Mouse (Mus musculus) MEL (cell line): ENCODE measurements around the gene Micall1. TPM values are rescaled to one million over a fixed set of nuclear protein-coding genes. Genes with fewer than 3 reads are reported as not detected.

Experiments
- DNase-seq: peaks from one replicate; pipeline ENCODE4 v3.0.0; 2011; ENCODE audit warnings: low read depth, low spot score
- H3K27ac ChIP-seq: 2 replicates; pipeline ENCODE4 v1.5.1; 2012; ENCODE audit warnings: low read depth, mild to moderate bottlenecking, control low read depth, low read length, moderate library complexity; ENCODE audit not compliant: control insufficient read depth
- H3K27me3 ChIP-seq, 2 experiments: fragments of 150-350 bp in 1 of 2; sonication (generic) in 1 of 2; 2 replicates each; pipeline ENCODE4 v1.6.1; 2012; ENCODE audit warnings: low read length in 2 of 2, mild to moderate bottlenecking in 2 of 2, improper control_type of control experiment in 1 of 2, moderate library complexity in 1 of 2; ENCODE audit not compliant: insufficient read depth in 2 of 2, control insufficient read depth in 1 of 2
- H3K36me3 ChIP-seq, 2 experiments: 2 replicates each; pipeline ENCODE4 v1.6.1; 2012 to 2014; ENCODE audit warnings: low read length in 2 of 2, improper control_type of control experiment in 1 of 2, inconsistent platforms in 1 of 2, mild to moderate bottlenecking in 1 of 2; ENCODE audit not compliant: insufficient read depth in 2 of 2, control insufficient read depth in 1 of 2
- H3K4me1 ChIP-seq, 2 experiments: fragments of 150-350 bp in 1 of 2; sonication (generic) in 1 of 2; 2 replicates each; pipeline ENCODE4 v1.6.1; 2012; ENCODE audit warnings: low read length in 2 of 2, improper control_type of control experiment in 1 of 2, mild to moderate bottlenecking in 1 of 2; ENCODE audit not compliant: insufficient read depth in 2 of 2, control insufficient read depth in 1 of 2
- H3K4me3 ChIP-seq, 2 experiments: fragments of 150-350 bp in 1 of 2; sonication (generic) in 1 of 2; 2 replicates each; pipeline ENCODE4 v1.5.1; 2012; ENCODE audit warnings: low read depth in 2 of 2, low read length in 2 of 2, mild to moderate bottlenecking in 2 of 2, moderate library complexity in 2 of 2, control low read depth in 1 of 2, improper control_type of control experiment in 1 of 2; ENCODE audit not compliant: control insufficient read depth in 1 of 2, insufficient read depth in 1 of 2
- H3K79me2 ChIP-seq: 2 replicates; pipeline ENCODE4 v1.6.1; 2012; ENCODE audit warnings: mild to moderate bottlenecking, low read length, moderate library complexity; ENCODE audit not compliant: control insufficient read depth, poor library complexity, insufficient read depth
- H3K9ac ChIP-seq: 2 replicates; pipeline ENCODE4 v1.6.1; 2012; ENCODE audit warnings: low read depth, mild to moderate bottlenecking, control low read depth, low read length, moderate library complexity; ENCODE audit not compliant: control insufficient read depth, poor library complexity, severe bottlenecking
- H3K9me3 ChIP-seq: fragments of 150-350 bp; sonication (generic); replicated peaks from 2 replicates; pipeline ENCODE4 v1.6.1; 2012; ENCODE audit warnings: mild to moderate bottlenecking, low read length, improper control_type of control experiment, moderate library complexity; ENCODE audit not compliant: insufficient read depth
- BHLHE40 ChIP-seq: IDR thresholded peaks from 2 replicates; pipeline ENCODE4 v1.6.1; 2012; ENCODE audit warnings: low read depth, mild to moderate bottlenecking, inconsistent platforms, low read length, improper control_type of control experiment, borderline replicate concordance
- CHD1 ChIP-seq: IDR thresholded peaks from 2 replicates; pipeline ENCODE4 v1.6.1; 2012; ENCODE audit warnings: low read depth, mild to moderate bottlenecking, inconsistent platforms, low read length, improper control_type of control experiment
- CHD2 ChIP-seq: IDR thresholded peaks from 2 replicates; pipeline ENCODE4 v1.6.1; 2011; ENCODE audit warnings: low read length, improper control_type of control experiment
- CTCF ChIP-seq, 3 experiments: IDR thresholded peaks in 2 of 3; conservative IDR thresholded peaks in 1 of 3; 2 replicates each; pipeline ENCODE4 v1.5.1; 2011 to 2012; ENCODE audit warnings: low read length in 3 of 3, low read depth in 2 of 3, mild to moderate bottlenecking in 2 of 3, improper control_type of control experiment in 1 of 3, inconsistent platforms in 1 of 3, mixed read lengths in 1 of 3, moderate library complexity in 1 of 3; ENCODE audit not compliant: control insufficient read depth in 1 of 3, insufficient read depth in 1 of 3, poor library complexity in 1 of 3, severe bottlenecking in 1 of 3
- ELF1 ChIP-seq: IDR thresholded peaks from 2 replicates; pipeline ENCODE4 v1.6.1; 2014; ENCODE audit warnings: low read depth, mild to moderate bottlenecking, inconsistent platforms, low read length, improper control_type of control experiment, moderate library complexity
- EP300 ChIP-seq, 2 experiments: IDR thresholded peaks; 2 replicates each; pipeline ENCODE4 v1.6.1; 2011; ENCODE audit warnings: improper control_type of control experiment in 2 of 2, low read length in 2 of 2, low read depth in 1 of 2, mild to moderate bottlenecking in 1 of 2
- GABPA ChIP-seq: IDR thresholded peaks from 2 replicates; pipeline ENCODE4 v1.6.1; 2012; ENCODE audit warnings: low read depth, mild to moderate bottlenecking, inconsistent platforms, low read length, improper control_type of control experiment, moderate library complexity
- GATA1 ChIP-seq: IDR thresholded peaks from 2 replicates; pipeline ENCODE4 v1.6.1; 2011; ENCODE audit warnings: low read depth, low read length, improper control_type of control experiment
- JUND ChIP-seq: IDR thresholded peaks from 2 replicates; pipeline ENCODE4 v1.6.1; 2011; ENCODE audit warnings: low read depth, mild to moderate bottlenecking, improper control_type of control experiment, low read length
- KAT2A ChIP-seq: conservative IDR thresholded peaks from 2 replicates; pipeline ENCODE4 v1.6.1; 2012; ENCODE audit warnings: low read depth, low read length, improper control_type of control experiment, inconsistent platforms
- MAFK ChIP-seq: IDR thresholded peaks from 2 replicates; pipeline ENCODE4 v1.6.1; 2011; ENCODE audit warnings: low read depth, mild to moderate bottlenecking, low read length, improper control_type of control experiment, borderline replicate concordance
- MAX ChIP-seq: IDR thresholded peaks from 2 replicates; pipeline ENCODE4 v1.6.1; 2011; ENCODE audit warnings: low read length, improper control_type of control experiment
- MEF2A ChIP-seq: IDR thresholded peaks from 2 replicates; pipeline ENCODE4 v1.6.1; 2014; ENCODE audit warnings: low read depth, mild to moderate bottlenecking, inconsistent platforms, low read length, improper control_type of control experiment; ENCODE audit not compliant: poor library complexity, insufficient replicate concordance, severe bottlenecking; ENCODE audit errors: extremely low read depth
- MXI1 ChIP-seq: IDR thresholded peaks from 2 replicates; pipeline ENCODE4 v1.6.1; 2011; ENCODE audit warnings: mild to moderate bottlenecking, low read depth, low read length, improper control_type of control experiment
- NELFE ChIP-seq: IDR thresholded peaks from 2 replicates; pipeline ENCODE4 v1.6.1; 2011; ENCODE audit warnings: low read depth, low read length, improper control_type of control experiment
- NRF1 ChIP-seq: IDR thresholded peaks from 2 replicates; pipeline ENCODE4 v1.6.1; 2014; ENCODE audit warnings: low read depth, mild to moderate bottlenecking, inconsistent platforms, low read length, improper control_type of control experiment, moderate library complexity; ENCODE audit not compliant: poor library complexity, insufficient read depth, severe bottlenecking
- POLR2AphosphoS2 ChIP-seq: IDR thresholded peaks from 2 replicates; pipeline ENCODE4 v1.6.1; 2011; ENCODE audit warnings: low read length, improper control_type of control experiment
- RAD21 ChIP-seq: IDR thresholded peaks from 2 replicates; pipeline ENCODE4 v1.6.1; 2011; ENCODE audit warnings: mild to moderate bottlenecking, low read depth, low read length, improper control_type of control experiment
- RCOR1 ChIP-seq: IDR thresholded peaks from 2 replicates; pipeline ENCODE4 v1.6.1; 2012; ENCODE audit warnings: low read depth, mild to moderate bottlenecking, inconsistent platforms, low read length, improper control_type of control experiment
- SMC3 ChIP-seq: IDR thresholded peaks from 2 replicates; pipeline ENCODE4 v1.6.1; 2011; ENCODE audit warnings: low read depth, low read length, improper control_type of control experiment
- USF1 ChIP-seq: IDR thresholded peaks from 2 replicates; pipeline ENCODE4 v1.6.1; 2014; ENCODE audit warnings: low read depth, mild to moderate bottlenecking, inconsistent platforms, low read length, improper control_type of control experiment, moderate library complexity
- USF2 ChIP-seq, 2 experiments: IDR thresholded peaks; 2 replicates each; pipeline ENCODE4 v1.6.1; 2011 to 2012; ENCODE audit warnings: improper control_type of control experiment in 2 of 2, low read length in 2 of 2, borderline replicate concordance in 1 of 2, inconsistent platforms in 1 of 2, low read depth in 1 of 2, mild to moderate bottlenecking in 1 of 2; ENCODE audit not compliant: insufficient read depth in 1 of 2
- ZC3H11A ChIP-seq: IDR thresholded peaks from 2 replicates; pipeline ENCODE4 v1.6.1; 2012; ENCODE audit warnings: low read depth, mild to moderate bottlenecking, inconsistent platforms, low read length, improper control_type of control experiment
- ZMIZ1 ChIP-seq: IDR thresholded peaks from 2 replicates; pipeline ENCODE4 v1.6.1; 2012; ENCODE audit warnings: low read depth, mild to moderate bottlenecking, inconsistent platforms, low read length, improper control_type of control experiment, moderate library complexity
- ZNF384 ChIP-seq: IDR thresholded peaks from 2 replicates; pipeline ENCODE4 v1.6.1; 2012; ENCODE audit warnings: low read depth, mild to moderate bottlenecking, inconsistent platforms, low read length, improper control_type of control experiment
- polyA plus RNA-seq, 2 experiments: library from polyadenylated mRNA; stranded (reverse) in 1 of 2; unstranded in 1 of 2; fragments of >175 nt in 1 of 2; fragments of >200 nt in 1 of 2; gene quantifications; 2 replicates each; pipeline versions ENCODE4 v1.2.1 to v1.2.4; 2012; ENCODE audit warnings: low replicate concordance in 2 of 2, low read depth in 1 of 2; ENCODE audit not compliant: insufficient read length in 2 of 2, insufficient read depth in 1 of 2, missing spikeins in 1 of 2
- total RNA-seq: library from RNA; depleted of rRNA; stranded (reverse); fragments of 300-350 nt; gene quantifications from 2 replicates; pipeline ENCODE4 v1.2.3, GENCODE M21; 2012

The Micall1 gene
- total and polyA plus RNA-seq, 3 experiments = 4.8 to 13.5 TPM; not detected in 1

DNA sequence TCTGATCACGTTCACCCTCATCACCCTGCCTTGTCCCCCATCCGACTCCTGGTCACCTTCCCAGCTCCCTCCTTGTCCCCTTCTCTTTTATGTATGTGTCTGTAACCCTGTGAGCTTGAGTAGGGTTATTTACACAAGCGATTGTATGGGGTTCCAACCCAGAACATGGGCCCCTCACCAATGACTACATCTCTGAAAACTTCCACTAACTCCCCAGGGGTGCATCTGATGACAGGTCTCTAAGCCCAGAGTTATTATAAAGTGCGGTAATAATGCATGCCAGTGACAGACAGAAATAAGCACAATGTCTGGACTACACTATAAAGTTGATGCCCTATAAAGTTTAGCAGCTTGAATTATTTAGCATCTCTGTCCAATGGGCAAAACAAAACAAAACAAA is 8.3 kb upstream of the Micall1 start:
- peaks cover 0 to 3% of the 10 kb centered on the region in 2 experiments; a peak in 1 of 4 replicates for H3K4me1 ChIP-seq
- no peak overlapping the region for H3K9ac ChIP-seq
- H3K9me3 ChIP-seq = no peaks in the 10 kb centered on the region
- TF ChIP-seq JUND = no peak
- TF ChIP-seq GATA1 = no peak
- no peak for TF ChIP-seq CHD1
- TF ChIP-seq MAX = no peak
- TF ChIP-seq NELFE = no peak
- no peak for TF ChIP-seq BHLHE40
- TF ChIP-seq RAD21 = no peak
- TF ChIP-seq USF2 (IDR thresholded peaks at IDR 0.05; ENCODE audit: borderline replicate concordance in 1 of 2, insufficient read depth in 1 of 2, low read depth in 1 of 2, low read length in 2 of 2) = no peak
- TF ChIP-seq MXI1 = no peak
- no peaks in the 10 kb centered on the region for H3K79me2 ChIP-seq
- peaks cover 0 to 2% of the 10 kb centered on the region in 2 experiments; a peak in 1 of 4 replicates for H3K36me3 ChIP-seq
- H3K27ac ChIP-seq = no peak overlapping the region
- no peak for DNase-seq
- H3K4me3 ChIP-seq = no peak overlapping the region
- H3K27me3 ChIP-seq = no peaks in the 10 kb centered on the region

DNA sequence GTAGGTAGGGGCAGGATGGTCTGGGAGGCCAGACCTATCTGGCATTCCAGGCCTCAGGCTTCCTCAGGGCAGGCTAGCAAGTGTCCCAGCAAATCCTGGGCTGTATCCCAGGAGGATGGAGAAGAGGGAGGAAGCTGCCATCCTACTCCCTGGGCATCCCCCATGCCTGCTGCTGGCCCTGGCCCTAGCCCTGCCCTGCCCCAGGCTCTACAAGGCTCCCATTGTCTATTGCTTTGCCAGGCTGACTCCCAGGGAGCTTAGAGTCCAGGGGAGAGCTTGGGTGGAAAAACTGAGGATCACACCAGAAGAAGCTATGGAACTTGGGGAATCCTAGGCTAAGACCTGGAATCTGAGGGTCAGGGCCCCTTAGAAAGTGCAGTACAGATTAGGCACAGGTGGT is 7.2 kb upstream of the Micall1 start:
- H3K27me3 ChIP-seq = no peaks in the 10 kb centered on the region
- no peak overlapping the region for H3K4me3 ChIP-seq
- H3K27ac ChIP-seq = no peak overlapping the region
- no peak for DNase-seq
- peaks cover 0 to 3% of the 10 kb centered on the region in 2 experiments; a peak in 1 of 4 replicates for H3K4me1 ChIP-seq
- no peaks in the 10 kb centered on the region for H3K79me2 ChIP-seq
- H3K36me3 ChIP-seq = peaks cover 0 to 2% of the 10 kb centered on the region in 2 experiments; a peak in 1 of 4 replicates
- H3K9me3 ChIP-seq = no peaks in the 10 kb centered on the region
- H3K9ac ChIP-seq = no peak overlapping the region
- no peak for TF ChIP-seq ELF1
- no peak for TF ChIP-seq ZNF384
- TF ChIP-seq MEF2A = no peak
- no peak for TF ChIP-seq USF1
- no peak for TF ChIP-seq KAT2A
- no peak for TF ChIP-seq POLR2AphosphoS2
- no peak for TF ChIP-seq CTCF (IDR thresholded peaks at IDR 0.05 in 2 of 3, conservative IDR thresholded peaks at IDR 0.05 in 1 of 3; ENCODE audit: control insufficient read depth in 1 of 3, insufficient read depth in 1 of 3, low read depth in 2 of 3, low read length in 3 of 3, poor library complexity in 1 of 3, severe bottlenecking in 1 of 3)
- TF ChIP-seq RCOR1 = no peak
- no peak for TF ChIP-seq NRF1
- no peak for TF ChIP-seq SMC3
- no peak for TF ChIP-seq CHD2
- TF ChIP-seq GABPA = no peak
- no peak for TF ChIP-seq USF2 (IDR thresholded peaks at IDR 0.05; ENCODE audit: borderline replicate concordance in 1 of 2, insufficient read depth in 1 of 2, low read depth in 1 of 2, low read length in 2 of 2)
- no peak for TF ChIP-seq ZMIZ1
- no peak for TF ChIP-seq MAFK
- TF ChIP-seq EP300 (IDR thresholded peaks at IDR 0.05; ENCODE audit: low read depth in 1 of 2, low read length in 2 of 2) = no peak
- no peak for TF ChIP-seq CHD1
- TF ChIP-seq ZC3H11A = no peak
